In the genomic region with DNA sequence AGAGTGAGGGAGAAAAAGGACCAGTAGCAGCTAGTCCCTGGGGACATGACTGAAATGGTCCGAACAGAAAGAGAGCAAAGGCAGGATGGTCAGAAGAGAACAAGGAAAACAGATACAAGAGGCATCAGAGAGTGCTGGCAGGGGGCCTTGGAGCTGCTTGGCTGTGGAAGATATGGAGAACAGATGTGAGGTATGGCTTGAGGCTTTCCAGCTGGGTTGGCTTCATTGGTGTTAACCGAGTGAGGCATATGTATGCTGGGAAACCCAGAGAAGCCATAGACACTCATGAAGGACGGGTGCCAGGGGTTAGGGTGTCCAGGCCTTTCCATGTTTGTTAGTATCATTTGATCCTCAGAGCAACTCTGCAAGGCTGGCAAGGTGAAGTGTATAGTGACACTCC, we compare ENCODE assay signal across 15 mouse cellular contexts.
A peak's percentile ranks its signal among the peaks of the same experiment; 100 is the strongest.
DNase-seq lines count a peak whose midpoint lies in the region; ATAC-seq and TF ChIP-seq lines count a peak whose summit lies in the region.
"Had no signal": no experiment of that assay in that cellular context is flagged by ENCODE, and none has a peak within 500 bp of the region (broad histone marks: within the 10 kb centered on the region; RNA-seq: fewer than 3 reads in every experiment).

No protein-coding gene starts in this region.

- 71% methylated on average over 3 of the region's 3 CpGs for WGBS in limb, embryonic 14.5 days
- WGBS in limb, embryonic 10.5 days: 87% methylated on average over 3 of the region's 3 CpGs
- 47% methylated on average over 3 of the region's 3 CpGs for WGBS in lung, postnatal 0 days

- no peak overlapping the region for H3K9ac ChIP-seq in limb, embryonic 14.5 days (ENCODE audit: low read depth, low read length, severe bottlenecking)
- H3K9ac ChIP-seq in lung, postnatal 0 days (replicated peaks; ENCODE audit: low read depth): no peak overlapping the region
- H3K9ac ChIP-seq: hindbrain, embryonic 15.5 days had no signal

- H3K27me3 ChIP-seq in limb, embryonic 14.5 days (ENCODE audit: control insufficient read depth, insufficient read depth, low read length): no peaks in the 10 kb centered on the region
- H3K27me3 ChIP-seq in limb, embryonic 10.5 days (ENCODE audit: low read depth, poor library complexity, severe bottlenecking): no peaks in the 10 kb centered on the region
- no peaks in the 10 kb centered on the region for H3K27me3 ChIP-seq in lung, postnatal 0 days (replicated peaks; ENCODE audit: insufficient read depth, low read length)
- H3K27me3 ChIP-seq: hindbrain, embryonic 15.5 days had no signal

- DNase-seq in heart, adult 11 months: peak; percentile 67
- no peak for DNase-seq in heart, postnatal 10 days
- peak; percentile 10 for DNase-seq in limb, embryonic 14.5 days (ENCODE audit: low spot score)
- DNase-seq in limb, embryonic 10.5 days (ENCODE audit: low spot score): no peak
- peak; percentile 73 for DNase-seq in lung, postnatal 0 days (ENCODE audit: low spot score)
- no peak for DNase-seq in lung, postnatal 36 days
- no peak for DNase-seq in spleen, postnatal 4 days (ENCODE audit: low spot score in 2 of 2)
- DNase-seq: adrenal gland, adult 2 months; adrenal gland, postnatal 25 days; cerebellum, adult 2 months; gastrocnemius, postnatal 36 days; heart, adult 18-20 months; heart, postnatal 14 days had no signal

- no peak for ATAC-seq in limb, embryonic 14.5 days (ENCODE audit: low FRiP score, low read depth)
- ATAC-seq in lung, postnatal 0 days: peak; percentile 71

- TF ChIP-seq POLR2A in limb, embryonic 14.5 days (IDR thresholded peaks at IDR 0.05; ENCODE audit: borderline replicate concordance, extremely low read depth, insufficient read depth, insufficient read length): no peak

- H3K27ac ChIP-seq in limb, embryonic 14.5 days (replicated peaks; ENCODE audit: low read depth, low read length): no peak overlapping the region
- H3K27ac ChIP-seq in limb, embryonic 10.5 days: no peak overlapping the region
- no peak overlapping the region for H3K27ac ChIP-seq in lung, postnatal 0 days (ENCODE audit: low read length)
- H3K27ac ChIP-seq: heart, embryonic 10.5 days; hindbrain, embryonic 15.5 days had no signal

- no peak overlapping the region for H3K4me3 ChIP-seq in limb, embryonic 14.5 days (replicated peaks; ENCODE audit: low read length)
- no peak overlapping the region for H3K4me3 ChIP-seq in limb, embryonic 10.5 days
- no peak overlapping the region for H3K4me3 ChIP-seq in lung, postnatal 0 days (ENCODE audit: low read depth, low read length)
- H3K4me3 ChIP-seq: heart, embryonic 10.5 days; hindbrain, embryonic 15.5 days had no signal

- no peak overlapping the region for H3K4me2 ChIP-seq in limb, embryonic 14.5 days (replicated peaks; ENCODE audit: low read depth, low read length, severe bottlenecking)
- H3K4me2 ChIP-seq in lung, postnatal 0 days (replicated peaks; ENCODE audit: low read depth, low read length): no peak overlapping the region
- H3K4me2 ChIP-seq: hindbrain, embryonic 15.5 days had no signal

- TF ChIP-seq CTCF in lung, postnatal 0 days (IDR thresholded peaks at IDR 0.05): no peak

- H3K4me1 ChIP-seq in limb, embryonic 14.5 days (ENCODE audit: control insufficient read depth, insufficient read depth, low read length): no peaks in the 10 kb centered on the region
- H3K4me1 ChIP-seq in limb, embryonic 10.5 days: no peaks in the 10 kb centered on the region
- no peaks in the 10 kb centered on the region; the same call in 1 of the 2 replicates for H3K4me1 ChIP-seq in lung, postnatal 0 days (ENCODE audit: insufficient read depth, low read depth, low read length)
- H3K4me1 ChIP-seq: heart, embryonic 10.5 days; hindbrain, embryonic 15.5 days had no signal

- intact Hi-C loops in heart, postnatal 10 days (cut with DNase I): no loop called here

- H3K9me3 ChIP-seq in limb, embryonic 14.5 days (ENCODE audit: control insufficient read depth, low read length): no peaks in the 10 kb centered on the region
- H3K9me3 ChIP-seq in limb, embryonic 10.5 days (replicated peaks): no peaks in the 10 kb centered on the region
- H3K9me3 ChIP-seq in lung, postnatal 0 days (ENCODE audit: low read length): no peaks in the 10 kb centered on the region
- H3K9me3 ChIP-seq: heart, embryonic 10.5 days; hindbrain, embryonic 15.5 days had no signal

- no peak for TF ChIP-seq EP300 in lung, postnatal 0 days (IDR thresholded peaks at IDR 0.05)

- no peaks in the 10 kb centered on the region for H3K36me3 ChIP-seq in limb, embryonic 14.5 days (ENCODE audit: control insufficient read depth, insufficient read depth, low read length)
- H3K36me3 ChIP-seq in limb, embryonic 10.5 days: no peaks in the 10 kb centered on the region
- no peaks in the 10 kb centered on the region for H3K36me3 ChIP-seq in lung, postnatal 0 days (ENCODE audit: insufficient read depth, low read length)
- H3K36me3 ChIP-seq: heart, embryonic 10.5 days; hindbrain, embryonic 15.5 days had no signal

Comparison
In these comparisons a context has a peak if more than half of its experiments do, and no peak if none do; other contexts are left out.
1. DNase-seq: peak in heart, adult 11 months (single experiment), limb, embryonic 14.5 days (single experiment) and lung, postnatal 0 days (single experiment); none in heart, postnatal 10 days (0 of 2), limb, embryonic 10.5 days (single experiment), lung, postnatal 36 days (single experiment) and spleen, postnatal 4 days (0 of 2).